Mouse (Mus musculus) bone marrow, adult 2 months (tissue): Measurements from ENCODE around the gene Cpne4.

Experiments
- CTCF ChIP-seq: fragments of 200-500 bp; IDR thresholded peaks from 2 replicates; pipeline ENCODE4 v1.5.1; 2011; ENCODE audit warnings: low read length, control low read depth; ENCODE audit not compliant: control insufficient read depth, insufficient read depth
- POLR2A ChIP-seq: fragments of 200-500 bp; IDR thresholded peaks from 2 replicates; pipeline ENCODE4 v1.6.1; 2011; ENCODE audit warnings: low read depth, mild to moderate bottlenecking, control low read depth, low read length, borderline replicate concordance; ENCODE audit not compliant: control insufficient read depth

DNA sequence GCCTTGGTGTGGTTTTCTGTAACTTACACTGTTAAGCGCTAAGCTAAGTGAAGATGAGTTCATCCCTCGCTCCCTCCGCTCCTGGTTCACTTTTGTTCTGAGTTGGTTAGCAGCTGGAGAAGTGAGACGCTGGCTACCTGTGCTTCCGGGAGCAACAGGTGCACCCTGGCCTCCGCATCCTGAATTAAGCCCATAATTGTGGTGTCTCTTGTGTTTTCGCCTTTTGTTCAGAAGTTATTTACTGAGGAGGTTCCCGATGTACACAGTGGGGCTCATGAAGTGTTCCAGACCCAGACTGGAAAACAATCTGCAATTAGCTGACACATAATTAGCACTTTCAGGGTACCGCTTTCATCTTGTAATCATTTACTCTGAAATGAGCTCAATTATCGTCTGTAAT is 522.0 kb downstream of the Cpne4 start:
- no peak for TF ChIP-seq CTCF
- no peak for TF ChIP-seq POLR2A
